Mouse (Mus musculus) myocyte (in vitro differentiated cells): ENCODE results near the gene Slc6a17. TPM values are rescaled to one million over a fixed set of nuclear protein-coding genes. Genes with fewer than 3 reads are reported as not detected.

Experiments
- H3K27me3 ChIP-seq: one replicate; pipeline ENCODE4 v1.6.1; 2011; ENCODE audit not compliant: control insufficient read depth, insufficient read depth, insufficient read length
- H3K36me3 ChIP-seq: one replicate; pipeline ENCODE4 v1.6.1; 2011; ENCODE audit not compliant: control insufficient read depth, insufficient read depth
- H3K4me2 ChIP-seq: one replicate; pipeline ENCODE4 v1.6.1; 2011; ENCODE audit warnings: low read depth, control low read depth
- H3K4me3 ChIP-seq: one replicate; pipeline ENCODE4 v1.5.1; 2011; ENCODE audit warnings: mild to moderate bottlenecking, control low read depth, moderate library complexity
- H3K79me2 ChIP-seq: one replicate; pipeline ENCODE4 v1.6.1; 2011; ENCODE audit not compliant: control insufficient read depth, insufficient read depth
- H3ac ChIP-seq: one replicate; pipeline ENCODE4 v1.6.1; 2011; ENCODE audit not compliant: control insufficient read depth, insufficient read length
- CEBPB ChIP-seq: IDR thresholded peaks from 2 replicates; pipeline ENCODE4 v1.6.1; 2011; ENCODE audit warnings: mild to moderate bottlenecking, moderate library complexity; ENCODE audit not compliant: poor library complexity, insufficient read depth, severe bottlenecking
- E2F4 ChIP-seq: IDR thresholded peaks from one replicate; pipeline ENCODE4 v1.6.1; 2011; ENCODE audit warnings: mild to moderate bottlenecking, control low read depth, moderate library complexity; ENCODE audit not compliant: insufficient read depth
- MAX ChIP-seq: IDR thresholded peaks from one replicate; pipeline ENCODE4 v1.6.1; 2011; ENCODE audit warnings: low read depth, mild to moderate bottlenecking, control low read depth
- MYOD1 ChIP-seq, 3 experiments: IDR thresholded peaks; one replicate each; pipeline ENCODE4 v1.6.1; 2011; ENCODE audit warnings: control low read depth in 2 of 3, low read depth in 2 of 3, mild to moderate bottlenecking in 2 of 3, moderate library complexity in 1 of 3; ENCODE audit not compliant: insufficient read length in 2 of 3, control insufficient read depth in 1 of 3
- MYOG ChIP-seq, 3 experiments: IDR thresholded peaks; one replicate each; pipeline ENCODE4 v1.6.1; 2011; ENCODE audit warnings: control low read depth in 2 of 3, low read depth in 2 of 3, mild to moderate bottlenecking in 2 of 3; ENCODE audit not compliant: insufficient read length in 2 of 3, control insufficient read depth in 1 of 3, insufficient read depth in 1 of 3
- POLR2A ChIP-seq: IDR thresholded peaks from one replicate; pipeline ENCODE4 v1.6.1; 2011; ENCODE audit warnings: low read depth, mild to moderate bottlenecking, control low read depth, moderate library complexity; ENCODE audit not compliant: insufficient read length
- POLR2AphosphoS2 ChIP-seq: IDR thresholded peaks from one replicate; pipeline ENCODE4 v1.6.1; 2011; ENCODE audit warnings: low read depth, control low read depth; ENCODE audit not compliant: insufficient read length
- REST ChIP-seq: IDR thresholded peaks from one replicate; pipeline ENCODE4 v1.6.1; 2011; ENCODE audit warnings: mild to moderate bottlenecking, control low read depth, moderate library complexity; ENCODE audit not compliant: insufficient read depth, insufficient read length
- SRF ChIP-seq: IDR thresholded peaks from one replicate; pipeline ENCODE4 v1.6.1; 2011; ENCODE audit warnings: low read depth; ENCODE audit not compliant: control insufficient read depth, insufficient read length
- TCF12 ChIP-seq: IDR thresholded peaks from one replicate; pipeline ENCODE4 v1.6.1; 2011; ENCODE audit warnings: mild to moderate bottlenecking, control low read depth; ENCODE audit not compliant: poor library complexity, insufficient read depth, severe bottlenecking
- TCF3 ChIP-seq: IDR thresholded peaks from one replicate; pipeline ENCODE4 v1.6.1; 2011; ENCODE audit warnings: low read depth, control low read depth; ENCODE audit not compliant: insufficient read length
- USF1 ChIP-seq: IDR thresholded peaks from one replicate; pipeline ENCODE4 v1.6.1; 2011; ENCODE audit warnings: low read depth, mild to moderate bottlenecking, control low read depth, moderate library complexity
- polyA plus RNA-seq: library from polyadenylated mRNA; unstranded; fragments of >200 nt; fragmentation: generic; extraction: Trizol; gene quantifications from one replicate; pipeline ENCODE4 v1.2.1, GENCODE M21; 2012; ENCODE audit warnings: missing spikeins

Slc6a17 gene
- polyA plus RNA-seq, 1 experiment, result 1.9 TPM

DNA sequence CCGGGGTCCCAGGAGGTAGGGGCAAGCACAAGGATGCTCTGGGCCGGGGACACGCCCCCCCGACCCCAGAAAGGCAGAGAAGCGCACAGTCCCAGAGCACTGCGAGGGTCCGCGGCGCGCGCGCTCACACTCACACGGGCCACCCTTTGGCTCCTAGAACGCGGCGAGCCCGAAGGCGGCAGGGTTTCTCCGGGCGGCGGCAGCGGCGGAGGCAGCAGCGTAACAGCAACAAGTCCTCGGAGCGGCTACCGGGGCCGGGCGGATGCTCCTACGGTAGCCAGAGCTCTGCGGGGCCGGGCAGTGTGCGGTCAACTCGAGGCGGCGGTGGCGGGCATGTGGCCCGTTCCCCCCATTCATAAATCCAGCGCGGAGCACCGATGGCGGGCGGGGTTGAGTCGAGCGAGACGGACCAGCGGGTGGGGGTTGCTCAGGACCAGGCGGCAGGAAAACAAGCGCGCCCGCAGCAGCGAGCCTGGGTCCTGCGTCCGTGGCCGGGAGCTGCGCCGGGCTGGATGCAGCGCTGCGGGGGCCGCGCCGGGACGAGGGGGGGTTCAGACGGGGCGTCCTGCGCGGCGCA lies 58.5 kb downstream of the Slc6a17 start, which contains the start of gene Kcnc4:
Gene Kcnc4 (minus strand): TSS at position 357 of the 577 bp plus-strand sequence.
- Histone ChIP-seq H3K4me2 (peak within 1 kb of the TSS; percentile 2), H3K4me3 (no peak within 1 kb of the TSS), H3K27me3 (peaks cover 87% of the 10 kb centered on the region), H3K36me3 (no peaks in the 10 kb centered on the region), H3ac (no peak within 1 kb of the TSS), H3K79me2 (no peaks in the 10 kb centered on the region)
- no peak for TF ChIP-seq MYOD1 (IDR thresholded peaks at IDR 0.05; ENCODE audit: control insufficient read depth in 1 of 3, insufficient read length in 2 of 3, low read depth in 2 of 3)
- TF ChIP-seq REST, result no peak
- no peak for TF ChIP-seq POLR2A
- TF ChIP-seq E2F4, result no peak
- no peak for TF ChIP-seq MYOG (IDR thresholded peaks at IDR 0.05; ENCODE audit: control insufficient read depth in 1 of 3, insufficient read depth in 1 of 3, insufficient read length in 2 of 3, low read depth in 2 of 3)
- TF ChIP-seq MAX, result no peak
- no peak for TF ChIP-seq TCF12
- no peak for TF ChIP-seq USF1
- no peak for TF ChIP-seq POLR2AphosphoS2
- no peak for TF ChIP-seq CEBPB
- TF ChIP-seq TCF3, result no peak

GRCm38 (mm10) chr3:107458528-107459195 lies 59.2 kb downstream of the Slc6a17 start:
- H3K36me3 ChIP-seq, result no peaks in the 10 kb centered on the region
- H3K4me2 ChIP-seq, result no peak overlapping the region
- no peak overlapping the region for H3ac ChIP-seq
- no peak overlapping the region for H3K4me3 ChIP-seq
- H3K79me2 ChIP-seq, result no peaks in the 10 kb centered on the region
- peaks cover 91% of the 10 kb centered on the region for H3K27me3 ChIP-seq
- TF ChIP-seq CEBPB, result no peak
- no peak for TF ChIP-seq TCF12
- no peak for TF ChIP-seq SRF
- no peak for TF ChIP-seq E2F4
- no peak for TF ChIP-seq REST
- no peak for TF ChIP-seq MYOG (IDR thresholded peaks at IDR 0.05; ENCODE audit: control insufficient read depth in 1 of 3, insufficient read depth in 1 of 3, insufficient read length in 2 of 3, low read depth in 2 of 3)
- TF ChIP-seq POLR2AphosphoS2, result no peak
- TF ChIP-seq POLR2A, result no peak
- TF ChIP-seq USF1, result no peak
- TF ChIP-seq MYOD1 (IDR thresholded peaks at IDR 0.05; ENCODE audit: control insufficient read depth in 1 of 3, insufficient read length in 2 of 3, low read depth in 2 of 3), result no peak
- TF ChIP-seq MAX, result no peak
- TF ChIP-seq TCF3, result no peak

DNA sequence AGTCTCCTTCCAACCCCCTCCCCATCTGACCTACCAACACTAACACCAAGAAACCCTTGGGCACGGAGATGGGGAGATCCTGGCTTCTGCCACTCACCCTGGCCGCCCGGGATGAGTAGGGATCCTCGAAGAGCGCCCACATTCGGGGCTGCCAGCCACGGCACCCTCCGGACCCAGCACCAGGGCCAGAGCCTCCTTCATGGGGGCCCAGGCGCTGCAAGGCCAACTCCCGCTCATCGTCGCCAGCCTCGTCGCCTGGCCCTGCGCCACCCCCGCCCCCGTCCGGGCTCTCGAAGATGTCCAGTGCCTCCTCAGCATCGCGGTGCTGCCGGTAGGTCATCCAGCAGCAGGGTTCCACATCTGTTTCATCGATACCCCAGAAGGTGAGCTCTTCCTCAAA lies 59.7 kb downstream of the Slc6a17 start:
- Histone ChIP-seq H3K79me2 (no peaks in the 10 kb centered on the region), H3K36me3 (no peaks in the 10 kb centered on the region), H3K27me3 (peaks cover 87% of the 10 kb centered on the region), H3K4me2 (no peak overlapping the region), H3ac (no peak overlapping the region), H3K4me3 (no peak overlapping the region)
- TF ChIP-seq REST, result no peak
- no peak for TF ChIP-seq USF1
- TF ChIP-seq TCF3, result no peak
- no peak for TF ChIP-seq POLR2A
- TF ChIP-seq TCF12, result no peak
- no peak for TF ChIP-seq MYOD1 (IDR thresholded peaks at IDR 0.05; ENCODE audit: control insufficient read depth in 1 of 3, insufficient read length in 2 of 3, low read depth in 2 of 3)
- no peak for TF ChIP-seq CEBPB
- no peak for TF ChIP-seq POLR2AphosphoS2
- no peak for TF ChIP-seq E2F4
- no peak for TF ChIP-seq SRF
- no peak for TF ChIP-seq MYOG (IDR thresholded peaks at IDR 0.05; ENCODE audit: control insufficient read depth in 1 of 3, insufficient read depth in 1 of 3, insufficient read length in 2 of 3, low read depth in 2 of 3)
- no peak for TF ChIP-seq MAX

DNA sequence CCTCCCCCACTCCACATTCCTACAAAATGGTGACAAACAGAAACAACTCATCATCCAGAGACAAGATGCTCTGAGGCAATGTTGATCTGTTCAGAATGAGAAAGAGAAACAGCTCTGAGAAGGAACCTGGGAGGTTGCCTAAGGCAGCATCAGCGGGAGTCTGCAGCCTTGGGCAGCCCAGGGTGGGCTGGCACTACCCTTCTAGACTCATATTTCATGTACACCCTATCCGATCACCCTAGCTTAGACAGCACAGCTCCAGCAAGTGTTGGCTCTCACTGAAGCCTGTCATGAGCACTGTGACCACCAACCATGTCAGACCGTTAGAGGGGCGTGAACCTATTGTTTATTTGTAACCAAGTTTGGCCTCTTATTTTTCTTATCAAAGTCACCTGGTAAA lies 63.5 kb downstream of the Slc6a17 start:
- no peak overlapping the region for H3K4me3 ChIP-seq
- no peaks in the 10 kb centered on the region for H3K79me2 ChIP-seq
- TF ChIP-seq SRF (no peak), POLR2A (no peak), TCF12 (no peak), USF1 (no peak), TCF3 (no peak), MYOD1 (IDR thresholded peaks at IDR 0.05; ENCODE audit: control insufficient read depth in 1 of 3, insufficient read length in 2 of 3, low read depth in 2 of 3) (no peak), CEBPB (no peak), MAX (no peak), MYOG (IDR thresholded peaks at IDR 0.05; ENCODE audit: control insufficient read depth in 1 of 3, insufficient read depth in 1 of 3, insufficient read length in 2 of 3, low read depth in 2 of 3) (no peak), POLR2AphosphoS2 (no peak), E2F4 (no peak), REST (no peak)
- no peaks in the 10 kb centered on the region for H3K36me3 ChIP-seq
- no peak overlapping the region for H3ac ChIP-seq
- H3K4me2 ChIP-seq, result no peak overlapping the region
- peaks cover 78% of the 10 kb centered on the region for H3K27me3 ChIP-seq

- no peak overlapping the region for H3K4me2 ChIP-seq
- H3K36me3 ChIP-seq, result no peaks in the 10 kb centered on the region
- no peak overlapping the region for H3K4me3 ChIP-seq
- no peak overlapping the region for H3ac ChIP-seq
- TF ChIP-seq POLR2AphosphoS2 (no peak), POLR2A (no peak), MYOD1 (IDR thresholded peaks at IDR 0.05; ENCODE audit: control insufficient read depth in 1 of 3, insufficient read length in 2 of 3, low read depth in 2 of 3) (peak in 2 of 3 experiments; percentile 23 to 76), REST (no peak), MYOG (IDR thresholded peaks at IDR 0.05; ENCODE audit: control insufficient read depth in 1 of 3, insufficient read depth in 1 of 3, insufficient read length in 2 of 3, low read depth in 2 of 3) (peak in 1 of 3 experiments; percentile 61), E2F4 (no peak), USF1 (no peak), MAX (no peak), TCF12 (no peak)
- H3K79me2 ChIP-seq, result no peaks in the 10 kb centered on the region
- H3K27me3 ChIP-seq, result peaks cover 82% of the 10 kb centered on the region
Measured at GRCm38 (mm10) chr3:107446822-107447221, 71.0 kb downstream of the Slc6a17 start.
